Mouse (Mus musculus): ENCODE results near the gene Syne4.

DNA sequence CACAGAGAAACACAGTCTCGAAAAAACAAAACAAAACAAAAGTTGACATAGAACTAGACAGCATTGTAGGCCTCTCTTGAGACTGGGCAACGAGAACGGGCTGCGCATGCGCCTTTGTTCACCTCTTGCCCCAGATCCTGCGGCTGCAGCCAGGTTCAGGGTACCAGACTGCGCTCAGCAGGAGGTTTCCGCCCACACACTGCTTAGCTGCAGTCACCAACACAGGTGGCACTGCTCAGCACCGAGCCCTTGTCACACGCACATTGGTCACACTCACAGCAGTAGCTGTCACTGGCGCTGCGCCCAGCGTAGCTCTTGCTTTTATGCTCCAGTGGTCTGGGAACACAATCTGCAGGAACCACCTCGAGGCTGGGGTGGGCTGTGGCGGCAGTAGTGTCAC is 12.5 kb downstream of the Syne4 start:
- no peak for TF ChIP-seq CTCF (IDR thresholded peaks at IDR 0.05; ENCODE audit: low read depth, low read length)
- no peak for TF ChIP-seq POLR2A (IDR thresholded peaks at IDR 0.05; ENCODE audit: borderline replicate concordance, low read depth, low read length)
